Mouse (Mus musculus): Measurements from ENCODE around the gene Tmem175. TPM values are rescaled to one million over a fixed set of nuclear protein-coding genes. Genes with fewer than 3 reads are reported as not detected.

The Tmem175 gene
- polyA plus RNA-seq, 1 experiment from 2014 or later, result 23.4 TPM

GRCm38 (mm10) chr5:108671757-108672156, 42.2 kb downstream of the Tmem175 start:
- no peak for ATAC-seq
- no peak overlapping the region for H3K27ac ChIP-seq
- H3K9ac ChIP-seq, result no peak overlapping the region
- H3K4me3 ChIP-seq (replicated peaks), result no peak overlapping the region
- WGBS, result 92% methylated on average over 12 of the region's 12 CpGs
- H3K4me2 ChIP-seq (replicated peaks), result no peak overlapping the region
- H3K27me3 ChIP-seq (replicated peaks), result no peaks in the 10 kb centered on the region
- no peaks in the 10 kb centered on the region for H3K9me3 ChIP-seq
- H3K4me1 ChIP-seq (replicated peaks), result peaks cover 16% of the 10 kb centered on the region
- H3K36me3 ChIP-seq, result peaks cover 4% of the 10 kb centered on the region; the same call in 1 of the 2 replicates

- Histone ChIP-seq H3K36me3 (peaks cover 4% of the 10 kb centered on the region; the same call in 1 of the 2 replicates), H3K27ac (peak overlapping the region; percentile 52), H3K4me2 (replicated peaks) (peak overlapping the region; percentile 6; the same call in 1 of the 2 replicates), H3K27me3 (replicated peaks) (no peaks in the 10 kb centered on the region), H3K9ac (no peak overlapping the region), H3K9me3 (no peaks in the 10 kb centered on the region), H3K4me3 (replicated peaks) (no peak overlapping the region), H3K4me1 (replicated peaks) (peaks cover 22% of the 10 kb centered on the region; the same call in 1 of the 2 replicates)
- ATAC-seq, result no peak
- 67% methylated on average over 2 of the region's 2 CpGs for WGBS
These were observed 45.1 kb downstream of the Tmem175 start for GRCm38 (mm10) chr5:108674624-108675023.

- ATAC-seq, result peak; percentile 72
- Histone ChIP-seq H3K27ac (peak within 1 kb of the TSS; percentile 52), H3K4me2 (replicated peaks) (peak within 1 kb of the TSS; percentile 6; the same call in 1 of the 2 replicates), H3K9me3 (no peaks in the 10 kb centered on the region), H3K4me1 (replicated peaks) (peaks cover 18% of the 10 kb centered on the region; the same call in 1 of the 2 replicates), H3K4me3 (replicated peaks) (no peak within 1 kb of the TSS), H3K27me3 (replicated peaks) (no peaks in the 10 kb centered on the region), H3K36me3 (peaks cover 4% of the 10 kb centered on the region; the same call in 1 of the 2 replicates), H3K9ac (no peak within 1 kb of the TSS)
- 60% methylated on average over 9 of the region's 9 CpGs for WGBS
These were observed 45.8 kb downstream of the Tmem175 start, which contains the start of gene Slc26a1 for GRCm38 (mm10) chr5:108675251-108675816. Gene Slc26a1, minus strand, starts transcription at chr5:108675569.

- Histone ChIP-seq H3K9me3 (no peaks in the 10 kb centered on the region), H3K9ac (peak overlapping the region; percentile 37; the same call in 1 of the 2 replicates), H3K27ac (peak overlapping the region; percentile 39), H3K4me1 (replicated peaks) (peaks cover 18% of the 10 kb centered on the region; the same call in 1 of the 2 replicates), H3K4me3 (replicated peaks) (peak overlapping the region; percentile 29), H3K36me3 (peaks cover 4% of the 10 kb centered on the region; the same call in 1 of the 2 replicates), H3K4me2 (replicated peaks) (peak overlapping the region; percentile 70), H3K27me3 (replicated peaks) (no peaks in the 10 kb centered on the region)
- 13% methylated on average over 5 of the region's 5 CpGs for WGBS
- ATAC-seq, result peak; percentile 57
These were observed 47.4 kb downstream of the Tmem175 start for GRCm38 (mm10) chr5:108676772-108677498.

GRCm38 (mm10) chr5:108677605-108678295, 48.2 kb downstream of the Tmem175 start:
- peaks cover 18% of the 10 kb centered on the region; the same call in 1 of the 2 replicates for H3K4me1 ChIP-seq (replicated peaks)
- peak overlapping the region; percentile 29 for H3K4me3 ChIP-seq (replicated peaks)
- no peaks in the 10 kb centered on the region for H3K9me3 ChIP-seq
- H3K4me2 ChIP-seq (replicated peaks), result peak overlapping the region; percentile 70
- H3K27ac ChIP-seq, result peak overlapping the region; percentile 39
- no peaks in the 10 kb centered on the region for H3K27me3 ChIP-seq (replicated peaks)
- ATAC-seq, result peak; percentile 76
- peak overlapping the region; percentile 37; the same call in 1 of the 2 replicates for H3K9ac ChIP-seq
- WGBS, result 5% methylated on average over 25 of the region's 25 CpGs
- peaks cover 4% of the 10 kb centered on the region; the same call in 1 of the 2 replicates for H3K36me3 ChIP-seq

GRCm38 (mm10) chr5:108678296-108678854, 48.8 kb downstream of the Tmem175 start:
- ATAC-seq, result no peak
- Histone ChIP-seq H3K4me2 (replicated peaks) (no peak overlapping the region), H3K36me3 (peaks cover 2% of the 10 kb centered on the region; the same call in 1 of the 2 replicates), H3K27ac (no peak overlapping the region), H3K9ac (no peak overlapping the region), H3K4me3 (replicated peaks) (no peak overlapping the region), H3K27me3 (replicated peaks) (no peaks in the 10 kb centered on the region), H3K9me3 (no peaks in the 10 kb centered on the region), H3K4me1 (replicated peaks) (peaks cover 18% of the 10 kb centered on the region; the same call in 1 of the 2 replicates)
- WGBS, result 85% methylated on average over 6 of the region's 6 CpGs

GRCm38 (mm10) chr5:108679909-108680308, 50.3 kb downstream of the Tmem175 start:
- Histone ChIP-seq H3K4me3 (replicated peaks) (no peak overlapping the region), H3K9me3 (no peaks in the 10 kb centered on the region), H3K9ac (no peak overlapping the region), H3K27me3 (replicated peaks) (no peaks in the 10 kb centered on the region), H3K36me3 (no peaks in the 10 kb centered on the region), H3K4me2 (replicated peaks) (no peak overlapping the region), H3K27ac (no peak overlapping the region), H3K4me1 (replicated peaks) (peaks cover 14% of the 10 kb centered on the region; the same call in 1 of the 2 replicates)
- ATAC-seq, result no peak
- WGBS, result 55% methylated on average over 3 of the region's 3 CpGs

- no peaks in the 10 kb centered on the region for H3K27me3 ChIP-seq (replicated peaks)
- H3K27ac ChIP-seq, result no peak overlapping the region
- H3K4me1 ChIP-seq (replicated peaks), result peaks cover 14% of the 10 kb centered on the region; the same call in 1 of the 2 replicates
- no peaks in the 10 kb centered on the region for H3K9me3 ChIP-seq
- H3K4me2 ChIP-seq (replicated peaks), result no peak overlapping the region
- no peak overlapping the region for H3K9ac ChIP-seq
- no peaks in the 10 kb centered on the region for H3K36me3 ChIP-seq
- no peak overlapping the region for H3K4me3 ChIP-seq (replicated peaks)
- no peak for ATAC-seq
- WGBS, result 91% methylated on average over 6 of the region's 6 CpGs
These were observed 51.3 kb downstream of the Tmem175 start for GRCm38 (mm10) chr5:108680871-108681270.

GRCm38 (mm10) chr5:108689091-108689490, 59.5 kb downstream of the Tmem175 start:
- Histone ChIP-seq H3K27me3 (replicated peaks) (no peaks in the 10 kb centered on the region), H3K9me3 (no peaks in the 10 kb centered on the region), H3K4me3 (replicated peaks) (no peak overlapping the region), H3K4me1 (replicated peaks) (peaks cover 10% of the 10 kb centered on the region; the same call in 1 of the 2 replicates), H3K4me2 (replicated peaks) (no peak overlapping the region), H3K27ac (no peak overlapping the region), H3K9ac (no peak overlapping the region), H3K36me3 (no peaks in the 10 kb centered on the region)
- ATAC-seq, result no peak
- WGBS, result 75% methylated on average over 5 of the region's 5 CpGs

GRCm38 (mm10) chr5:108691152-108691551, 61.6 kb downstream of the Tmem175 start:
- Histone ChIP-seq H3K4me3 (replicated peaks) (no peak overlapping the region), H3K9me3 (no peaks in the 10 kb centered on the region), H3K4me1 (replicated peaks) (peaks cover 18% of the 10 kb centered on the region), H3K27me3 (replicated peaks) (no peaks in the 10 kb centered on the region), H3K27ac (no peak overlapping the region), H3K36me3 (no peaks in the 10 kb centered on the region), H3K4me2 (replicated peaks) (no peak overlapping the region), H3K9ac (no peak overlapping the region)
- WGBS, result 73% methylated on average over 4 of the region's 4 CpGs
- ATAC-seq, result no peak

GRCm38 (mm10) chr5:108692271-108692670, 62.7 kb downstream of the Tmem175 start, which contains the start of gene Fgfrl1:
Gene Fgfrl1, plus strand, starts transcription at chr5:108692382.
- H3K4me1 ChIP-seq (replicated peaks), result peaks cover 28% of the 10 kb centered on the region
- H3K4me3 ChIP-seq (replicated peaks), result peak within 1 kb of the TSS; percentile 91
- peak within 1 kb of the TSS; percentile 85 for H3K4me2 ChIP-seq (replicated peaks)
- peak within 1 kb of the TSS; percentile 20; the same call in 1 of the 2 replicates for H3K9ac ChIP-seq
- peak; percentile 7; the same call in 1 of the 2 replicates for ATAC-seq
- H3K36me3 ChIP-seq, result no peaks in the 10 kb centered on the region
- 6% methylated on average over 18 of the region's 18 CpGs for WGBS
- H3K27me3 ChIP-seq (replicated peaks), result no peaks in the 10 kb centered on the region
- H3K27ac ChIP-seq, result no peak within 1 kb of the TSS
- no peaks in the 10 kb centered on the region for H3K9me3 ChIP-seq
